Mouse (Mus musculus) fat pad, adult 2 months (tissue): ENCODE results near the gene Rabggta.

Experiments
- DNase-seq: peaks from one replicate; pipeline ENCODE4 v3.0.0-alpha.2; 2011; ENCODE audit warnings: low read depth, low spot score; ENCODE audit errors: extremely low read depth

Gene Rabggta

DNA sequence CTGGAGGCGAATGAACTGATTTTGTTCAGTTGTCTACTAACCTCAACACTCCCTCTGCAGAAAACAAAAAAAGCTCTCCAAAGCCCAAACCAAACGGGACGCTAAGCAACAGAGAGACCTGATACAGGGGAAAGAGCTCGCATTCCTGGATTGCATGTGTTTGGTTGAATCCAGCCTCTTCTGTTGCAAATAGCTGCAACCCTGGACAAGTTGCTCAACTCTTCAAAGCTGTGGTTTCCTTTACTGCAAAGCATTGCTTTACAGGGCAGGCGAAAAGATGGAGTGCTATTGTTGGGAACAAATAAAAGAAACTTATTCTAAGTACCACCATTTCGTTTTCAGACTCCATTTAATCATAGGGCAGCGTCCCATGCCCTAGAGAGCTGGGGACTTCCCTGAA, 12.8 kb upstream of the Rabggta start:
- DNase-seq: no peak

DNA sequence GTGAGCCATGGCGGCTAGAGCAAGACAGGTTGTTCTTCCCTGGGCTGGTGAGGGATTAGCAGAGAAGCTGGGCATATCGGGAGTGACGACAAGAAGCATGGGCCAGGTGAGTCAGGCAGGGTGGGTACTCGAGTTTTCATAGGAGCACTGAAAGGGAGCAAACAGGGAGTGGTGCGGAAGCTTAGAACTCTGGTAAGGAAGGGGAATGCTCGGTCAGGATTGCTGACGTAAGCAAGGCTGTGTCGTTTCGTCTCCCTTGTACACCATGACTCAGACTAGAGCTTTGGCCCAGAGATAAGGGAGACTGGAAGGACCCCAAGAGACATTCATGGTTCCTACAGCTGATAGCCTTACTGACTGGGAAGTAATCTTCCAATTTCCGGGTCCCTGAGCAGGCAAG, 11.8 kb upstream of the Rabggta start:
- no peak for DNase-seq

DNA sequence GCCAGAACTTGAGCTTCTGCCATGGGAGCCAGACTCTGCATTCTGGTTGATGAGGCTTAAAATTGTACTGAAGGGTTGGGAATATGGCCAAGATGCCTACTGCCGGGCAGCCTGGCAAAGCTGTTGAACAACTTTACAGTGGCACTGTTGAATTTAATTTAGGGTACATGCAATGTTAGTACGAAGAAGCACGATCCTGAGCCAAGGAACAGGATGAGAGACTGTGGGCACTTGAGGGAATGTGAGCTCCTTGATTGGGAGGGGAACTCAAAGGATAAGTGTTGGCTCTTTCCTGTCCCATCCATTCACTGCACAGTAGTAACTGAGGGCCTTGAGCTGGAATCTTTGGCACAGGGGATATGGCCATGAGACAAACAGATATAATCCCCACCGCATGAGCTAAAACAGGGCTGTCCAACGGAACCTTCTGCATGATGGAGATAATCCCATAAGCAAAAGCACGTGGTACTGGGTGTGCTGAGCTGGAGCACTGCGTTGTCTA, 8.5 kb upstream of the Rabggta start:
- no peak for DNase-seq

DNA sequence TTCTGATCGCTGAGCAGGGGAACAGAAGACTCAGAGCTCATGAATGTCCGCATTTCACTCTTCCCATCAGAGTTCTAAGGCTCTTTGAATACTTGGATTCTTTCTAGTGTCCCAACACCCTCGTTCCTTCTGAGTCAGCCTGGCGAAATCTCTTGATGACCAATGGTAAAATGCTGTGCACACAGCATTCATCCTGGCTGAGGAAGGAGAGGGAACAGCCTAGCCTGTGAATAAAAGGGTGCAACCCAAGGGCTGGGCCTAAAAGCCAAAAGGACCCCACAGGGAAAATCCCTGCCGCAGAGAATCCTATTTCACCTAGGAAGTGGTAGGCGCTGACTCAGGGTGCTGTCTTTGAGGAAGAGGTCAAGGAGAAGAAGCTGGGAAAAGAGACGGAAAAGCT, 8.1 kb upstream of the Rabggta start:
- DNase-seq: no peak

DNA sequence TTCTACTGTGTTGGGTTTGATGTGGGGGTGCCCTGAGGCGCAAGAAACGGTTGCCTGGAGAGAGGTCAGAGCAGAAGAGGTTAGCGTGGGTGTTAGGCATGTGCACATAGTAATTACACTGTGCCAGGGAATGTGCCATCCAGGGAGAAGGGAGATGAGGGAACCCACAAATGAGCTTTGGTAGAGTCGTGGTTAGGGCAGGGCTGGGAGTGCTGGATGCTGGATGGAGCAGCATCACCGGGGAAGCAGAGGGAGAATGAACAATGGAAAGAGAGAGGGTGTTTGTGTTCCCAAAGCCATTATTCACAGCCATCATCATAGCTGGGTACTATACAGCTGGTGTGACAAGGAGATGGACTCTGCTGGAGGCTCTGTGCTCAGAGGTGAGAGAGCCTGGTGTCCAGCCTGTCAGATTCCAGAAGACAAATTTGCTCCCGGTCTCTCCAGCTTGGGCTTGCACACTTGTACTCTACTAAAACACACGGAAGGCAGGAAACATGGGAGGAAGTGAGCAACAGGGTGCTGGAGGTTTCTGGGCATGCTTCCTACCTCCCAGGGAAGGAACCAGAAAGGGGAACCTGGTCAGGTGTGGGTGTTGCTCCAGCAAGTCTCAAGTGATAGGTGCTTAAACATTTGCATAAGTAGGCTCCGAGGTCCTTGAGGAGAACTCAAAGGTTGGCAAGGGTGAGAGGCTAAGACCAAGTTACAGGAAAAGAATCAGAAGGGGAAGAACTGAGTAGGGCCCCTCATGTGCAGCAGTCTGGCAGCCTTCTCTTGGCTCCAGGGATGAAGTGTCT, 6.0 kb upstream of the Rabggta start:
- no peak for DNase-seq

DNA sequence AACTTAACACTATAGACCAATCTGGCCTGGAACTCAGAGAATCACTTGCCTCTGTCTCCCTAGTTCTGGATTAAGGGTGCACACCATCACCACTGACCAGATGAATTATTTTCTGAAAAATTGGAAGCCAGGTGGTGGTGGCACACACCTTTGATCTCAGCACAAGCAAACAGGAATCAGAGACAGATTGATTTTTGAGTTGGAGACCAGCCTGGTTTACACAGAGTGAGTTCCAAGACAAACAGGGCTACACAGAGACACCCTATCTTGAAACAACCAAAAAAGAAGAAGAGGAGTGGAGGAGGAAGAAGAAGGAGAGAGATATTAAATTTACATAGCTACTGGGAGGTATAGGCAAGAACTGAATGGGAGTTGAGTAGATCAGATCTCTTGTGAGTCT, 4.2 kb upstream of the Rabggta start:
- no peak for DNase-seq

DNA sequence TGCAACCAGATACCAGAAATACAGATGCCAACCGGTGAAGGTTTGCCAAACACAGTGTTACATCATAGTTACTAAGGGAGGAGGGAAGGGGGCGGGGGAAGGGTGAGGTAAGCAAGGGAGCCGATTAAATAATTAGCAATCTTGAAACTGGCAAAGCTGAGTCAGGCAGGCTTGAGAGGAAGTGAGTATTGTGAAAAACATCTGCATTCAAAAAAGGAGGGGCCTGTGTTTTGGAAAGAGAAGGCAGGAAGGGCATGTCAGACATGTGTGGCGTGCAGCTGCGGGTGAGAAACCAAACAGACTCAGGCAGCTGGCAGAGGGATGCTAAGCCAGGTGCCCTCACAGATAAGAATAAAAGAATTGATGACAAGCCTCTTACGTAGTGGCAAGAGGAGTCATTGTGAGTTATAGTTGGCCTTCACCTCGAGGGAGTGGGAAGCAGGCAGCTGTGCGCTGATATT, 2.4 kb upstream of the Rabggta start:
- DNase-seq: no peak

DNA sequence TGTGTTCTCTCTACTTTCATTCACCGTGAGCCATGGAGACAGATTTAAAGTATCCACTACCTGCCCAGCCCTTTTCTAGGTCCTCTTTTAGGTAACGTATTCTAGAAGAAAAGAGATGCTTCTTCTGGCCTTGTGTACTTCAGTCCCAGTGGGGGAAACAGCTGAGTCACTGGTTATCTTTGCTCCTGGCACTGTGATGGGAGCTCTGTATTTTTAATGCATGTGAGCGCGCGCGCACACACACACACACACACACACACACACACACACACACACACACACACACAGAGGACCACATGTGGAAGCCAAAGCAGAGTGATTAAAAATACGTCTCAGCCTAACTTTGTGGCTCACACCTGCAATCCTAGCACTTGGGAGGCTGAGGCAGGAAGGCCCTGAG, 1.4 kb upstream of the Rabggta start:
- no peak for DNase-seq

DNA sequence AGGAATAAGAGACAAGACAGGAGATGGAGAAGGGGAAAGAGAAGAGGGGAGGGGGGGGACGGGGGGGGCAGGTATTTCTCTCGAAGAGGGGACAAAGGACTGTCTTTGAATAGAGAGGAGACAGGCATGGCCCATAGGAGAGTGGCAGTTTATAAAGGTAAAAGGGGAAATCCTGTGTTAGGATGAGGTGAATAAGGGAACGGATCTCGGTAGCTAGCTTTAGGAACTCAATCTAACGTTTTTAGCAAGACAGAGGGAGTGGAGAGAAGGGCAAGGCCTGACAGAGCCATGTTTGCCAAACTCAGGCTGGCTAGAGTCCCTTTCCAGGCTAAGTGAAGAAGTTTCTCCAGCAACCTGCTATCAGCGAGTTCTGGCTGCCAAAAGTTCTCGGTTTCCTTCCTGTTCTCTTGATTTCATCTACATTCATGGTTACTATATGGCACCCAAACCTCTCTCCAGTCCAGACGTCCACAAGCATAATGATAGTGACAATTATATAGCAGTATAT, 429 bp upstream of the Rabggta start:
- no peak for DNase-seq

DNA sequence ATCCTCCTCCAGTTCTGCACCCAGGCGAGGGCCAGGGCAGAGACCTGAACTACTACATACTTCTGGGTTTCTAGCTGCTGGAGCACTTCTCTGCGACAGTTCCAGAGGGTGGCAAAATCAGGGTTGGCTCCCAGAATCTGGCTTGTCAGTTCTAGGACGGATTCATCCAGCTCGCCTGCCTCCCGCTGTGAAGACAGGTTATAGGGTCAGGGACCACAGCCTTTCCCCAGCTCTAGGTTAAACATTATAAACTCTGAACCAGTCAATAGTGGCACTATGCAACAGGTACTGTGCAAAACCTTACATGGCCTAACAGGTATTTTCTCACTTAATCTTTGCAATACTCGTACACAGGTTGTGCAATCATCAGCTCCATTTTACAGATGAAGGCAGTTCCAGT, 987 bp downstream of the Rabggta start:
- no peak for DNase-seq

DNA sequence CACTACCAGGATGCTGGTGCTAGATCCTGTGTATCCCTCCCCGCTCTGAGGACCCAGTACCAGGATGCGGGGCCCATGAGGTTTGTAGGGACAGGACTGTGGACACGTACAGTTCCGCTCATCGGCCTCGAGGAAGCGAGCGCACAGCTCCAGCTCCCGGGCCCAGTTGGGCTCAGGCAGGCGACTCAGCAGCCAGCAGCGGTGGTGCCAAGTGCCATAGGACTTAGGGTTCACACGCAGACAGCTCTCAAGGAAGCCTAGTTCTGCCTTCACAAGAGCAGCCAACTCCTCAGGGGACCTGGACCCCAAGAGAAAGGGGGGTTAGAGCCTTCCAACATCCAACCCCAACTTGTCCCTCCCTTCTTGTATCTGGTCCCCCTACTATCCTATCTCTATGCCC, 1.4 kb downstream of the Rabggta start:
- DNase-seq: no peak

DNA sequence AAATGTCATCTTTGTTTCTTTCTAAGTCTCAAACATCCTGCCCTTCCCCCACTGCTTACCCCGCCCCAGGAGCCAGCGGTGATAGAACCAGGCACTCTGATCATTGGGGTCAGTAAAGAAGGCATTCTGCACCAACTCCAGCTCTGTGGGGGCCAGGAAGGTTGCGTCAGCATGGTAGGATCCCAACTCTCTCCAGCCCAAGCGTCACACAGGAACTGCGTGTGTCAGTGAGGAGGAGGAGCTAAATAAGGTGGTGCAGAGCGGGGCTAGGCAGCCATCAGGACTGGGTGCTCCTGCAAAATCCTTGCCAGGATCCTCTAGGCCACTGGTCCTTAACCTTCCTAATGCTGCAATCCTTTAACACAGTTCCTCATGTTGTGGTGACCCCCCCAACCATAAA, 2.3 kb downstream of the Rabggta start:
- DNase-seq: no peak

DNA sequence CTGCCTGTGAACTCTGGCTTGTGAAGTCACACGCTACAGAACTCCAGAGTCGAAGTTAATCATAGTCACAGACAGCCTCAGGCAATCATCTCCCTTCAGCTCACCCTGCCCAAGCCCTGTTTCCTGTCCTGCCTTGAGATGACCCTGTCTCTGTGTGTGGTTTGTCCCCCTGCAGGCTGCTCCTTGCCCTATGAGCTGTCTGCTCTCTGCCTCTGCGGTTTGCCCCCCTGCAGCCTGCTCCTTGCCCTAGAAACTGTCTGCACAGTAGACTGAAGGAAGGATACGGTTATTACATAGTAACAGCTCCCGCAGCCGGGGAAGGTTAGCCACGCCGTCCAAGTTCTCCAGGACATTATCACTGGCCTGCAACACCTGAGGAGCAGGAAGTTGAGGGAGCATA, 5.2 kb downstream of the Rabggta start:
- no peak for DNase-seq

DNA sequence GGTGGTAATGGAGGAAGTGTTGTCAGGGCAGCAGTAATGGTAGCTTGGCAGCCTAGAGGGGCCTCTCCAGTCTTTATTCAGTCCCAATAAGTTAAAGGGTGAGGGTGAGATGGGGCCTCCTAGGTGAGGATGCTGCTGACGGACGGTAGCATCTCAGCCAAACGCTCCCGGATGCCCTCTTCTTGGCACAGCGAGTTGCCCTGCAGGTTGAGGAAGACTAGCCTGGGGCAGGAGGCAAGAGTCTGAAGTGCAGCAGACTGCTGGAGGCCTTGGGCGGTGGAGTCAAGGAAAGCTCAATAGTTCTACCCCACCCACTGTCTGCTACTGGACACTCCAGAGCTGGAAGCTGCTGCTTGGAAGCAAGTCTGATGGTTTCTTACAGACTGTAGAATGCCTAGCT, 5.8 kb downstream of the Rabggta start:
- no peak for DNase-seq

DNA sequence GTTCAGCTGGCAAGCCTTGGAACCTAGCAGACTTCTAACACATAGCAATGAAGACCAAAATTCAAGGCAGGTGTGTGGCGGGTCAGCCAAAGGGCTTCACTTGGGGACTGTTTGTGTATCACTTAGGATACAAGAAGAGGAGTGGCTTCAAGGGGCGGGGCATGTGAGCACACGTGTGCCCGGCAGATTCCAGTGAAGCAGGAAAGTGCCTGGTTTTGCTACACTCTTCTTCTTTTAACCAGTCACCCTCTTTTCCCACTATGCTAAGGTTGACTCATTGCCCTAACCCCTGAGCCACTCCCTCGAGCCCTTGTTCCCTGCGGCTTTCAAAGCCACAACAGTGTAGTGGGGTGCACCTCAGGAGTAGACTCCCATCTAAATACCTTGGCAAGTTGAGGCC, 7.2 kb downstream of the Rabggta start:
- DNase-seq: no peak

DNA sequence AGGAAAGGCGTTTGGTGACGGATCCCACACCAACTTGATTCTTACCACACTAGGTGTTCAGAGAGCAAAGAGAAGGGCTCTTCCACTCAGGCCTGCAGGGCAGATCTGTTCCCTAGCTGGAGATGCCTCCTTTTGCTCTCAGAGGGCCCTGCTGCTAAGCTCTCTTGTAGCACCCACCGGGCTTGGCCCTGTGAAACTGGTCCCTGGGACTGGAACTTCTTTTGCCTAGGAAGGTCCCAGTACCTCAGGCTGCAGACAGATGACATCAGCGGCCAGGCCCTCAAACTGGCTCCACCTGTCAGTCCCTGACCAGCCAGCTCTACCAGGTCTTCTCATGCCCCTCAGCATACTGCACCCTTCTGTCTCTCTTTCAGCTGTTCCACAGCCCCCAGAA, 8.3 kb downstream of the Rabggta start, which contains the start of gene Tgm1:
Gene Tgm1, minus strand, starts transcription at position 198 of the 394 bp plus-strand sequence.
- DNase-seq: no peak

DNA sequence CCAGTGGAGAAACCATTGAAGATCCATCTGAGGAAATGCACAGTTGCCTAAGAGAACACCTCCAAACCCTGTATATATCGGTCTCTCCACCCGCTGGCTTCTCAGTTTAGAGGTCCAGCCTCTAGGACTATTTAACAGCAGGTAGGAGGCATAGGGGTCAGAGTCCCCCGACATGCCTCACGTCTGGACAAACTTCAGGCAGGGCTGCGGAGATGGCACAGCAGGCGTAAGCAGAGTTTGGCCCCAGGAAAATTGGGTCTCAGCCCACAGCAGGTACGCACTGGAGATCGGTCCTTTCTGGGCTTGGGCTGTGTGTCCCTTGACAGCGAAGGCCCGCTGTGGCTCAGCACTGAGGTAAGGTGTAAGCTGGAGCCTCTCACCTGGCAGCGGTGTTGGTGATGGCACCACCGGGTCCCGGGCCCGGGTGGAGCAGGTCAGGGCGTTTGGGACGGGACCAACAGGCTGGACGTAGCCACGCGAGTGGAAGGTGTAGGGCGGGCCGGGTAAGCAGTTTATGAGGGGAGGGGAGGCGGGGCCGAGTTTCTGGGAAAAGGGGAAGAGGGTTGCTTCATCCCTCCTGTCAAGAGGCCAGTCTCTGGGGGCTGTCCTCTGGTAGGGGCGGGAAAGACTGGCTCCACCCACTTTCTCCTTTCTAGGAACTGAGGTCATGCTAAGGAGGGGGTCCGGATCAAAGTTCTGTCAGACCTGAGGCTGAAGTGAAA, 8.9 kb downstream of the Rabggta start:
- no peak for DNase-seq

DNA sequence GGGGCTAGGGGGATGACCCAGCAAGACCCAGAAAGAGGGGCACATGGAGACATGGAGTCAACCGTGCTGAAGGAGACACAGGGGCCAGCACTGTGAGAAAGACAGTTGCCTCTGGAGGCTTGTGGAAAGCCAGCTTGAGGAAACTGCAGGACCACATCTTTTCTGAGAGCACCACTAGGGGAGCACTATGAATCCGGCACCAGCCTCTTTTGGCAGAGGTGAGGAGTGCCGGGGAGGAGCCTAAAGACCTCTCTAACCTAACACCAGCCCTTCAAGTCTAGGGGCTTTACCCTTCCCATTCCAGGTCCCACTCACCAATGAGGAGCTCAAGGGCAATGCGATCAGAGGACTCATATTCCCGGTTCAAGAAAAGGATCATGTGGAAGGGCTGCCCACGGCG, 10.3 kb downstream of the Rabggta start:
- no peak for DNase-seq

DNA sequence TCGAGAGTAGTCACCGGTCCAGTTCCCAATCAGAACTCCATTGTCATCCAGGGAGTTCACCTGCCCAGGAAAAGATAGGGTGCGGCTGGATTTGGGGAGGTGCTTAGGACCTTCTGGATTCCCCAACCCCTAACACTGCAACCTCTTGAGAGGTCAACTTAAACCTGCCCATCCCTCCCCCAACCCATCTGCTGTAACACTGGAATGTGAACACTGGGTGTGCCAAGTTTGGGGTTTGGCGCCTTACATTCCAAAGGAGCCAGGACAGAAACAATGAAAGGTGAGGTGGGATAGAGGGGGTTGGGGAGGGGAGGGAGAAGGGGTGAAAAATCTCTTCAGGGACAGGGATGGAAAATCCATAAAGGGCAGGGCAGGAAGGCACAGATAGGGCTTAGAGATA, 12.6 kb downstream of the Rabggta start:
- DNase-seq: no peak

DNA sequence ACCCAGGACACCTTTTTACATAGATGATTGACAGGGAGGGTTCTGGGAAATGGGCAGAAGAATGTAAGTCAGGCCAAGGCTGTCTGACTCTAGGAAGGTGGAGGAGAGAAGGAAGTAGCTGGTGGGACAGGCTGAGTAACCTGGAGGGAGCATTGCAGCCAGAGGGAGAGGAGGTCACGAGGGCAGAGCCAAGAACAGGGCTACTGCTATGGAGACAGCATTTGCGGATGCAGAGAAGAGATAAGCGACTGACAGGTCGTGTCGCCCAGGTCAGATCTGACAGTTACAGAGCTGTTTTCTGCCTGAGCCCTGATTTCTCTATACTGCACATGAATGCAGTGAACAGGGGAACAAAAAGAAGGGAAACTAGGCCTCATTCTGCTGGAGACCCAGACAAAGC, 14.7 kb downstream of the Rabggta start:
- no peak for DNase-seq

DNA sequence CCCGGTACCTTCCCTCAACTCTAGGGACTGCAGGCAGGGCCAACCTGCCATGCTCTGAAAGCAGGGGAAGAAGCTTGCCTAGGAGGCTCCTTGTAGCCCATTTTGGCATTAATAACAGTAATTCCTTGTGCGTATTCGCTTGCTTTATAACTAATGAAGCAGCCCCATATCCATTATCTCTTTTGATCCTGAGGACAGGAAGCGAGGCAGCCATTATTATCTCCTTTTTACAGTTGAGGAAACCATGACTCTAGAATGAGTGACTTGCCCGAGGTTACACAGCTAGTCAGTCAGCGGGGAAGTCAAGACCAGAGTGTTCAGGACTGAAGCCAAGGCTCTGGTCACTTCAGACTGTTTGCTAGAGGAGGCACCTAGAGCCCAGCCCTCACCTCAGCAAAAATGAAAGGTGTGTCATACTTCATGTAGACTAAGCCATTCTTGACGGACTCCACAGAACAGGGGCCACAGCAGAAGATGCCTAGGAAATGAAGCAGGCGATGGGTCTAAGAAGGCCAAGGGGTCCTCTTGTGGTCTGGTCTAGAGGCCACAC, 15.9 kb downstream of the Rabggta start:
- DNase-seq: no peak

DNA sequence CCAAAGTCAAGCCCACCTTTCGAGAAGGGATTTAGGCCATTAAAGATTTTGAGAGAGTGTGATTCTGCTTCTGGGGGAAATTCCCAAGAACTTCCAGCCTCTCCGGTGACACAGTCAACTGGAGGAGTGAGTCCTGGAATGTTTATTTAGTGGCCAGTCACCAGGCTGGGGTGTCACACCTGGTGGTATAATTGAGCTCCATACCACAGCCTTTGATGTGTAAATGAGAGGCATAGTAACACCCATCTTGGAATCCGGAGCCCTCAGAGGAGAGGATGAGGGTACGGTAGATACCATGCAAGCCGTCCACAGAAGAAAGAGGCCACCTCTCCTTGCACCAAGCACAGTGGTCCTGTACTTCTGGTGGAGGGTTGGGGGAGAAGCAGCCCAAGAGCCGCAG, 19.3 kb downstream of the Rabggta start:
- no peak for DNase-seq
